18 mouse cellular contexts compared by ENCODE assay signal in genomic region chr16:14253586-14253985, GRCm38 (mm10). TPM values are rescaled to one million over a fixed set of nuclear protein-coding genes. Genes with fewer than 3 reads are reported as not detected.
DNase-seq lines count a peak whose midpoint lies in the region; ATAC-seq lines count a peak whose summit lies in the region.
"Had no signal": no experiment of that assay in that cellular context is flagged by ENCODE, and none has a peak within 500 bp of the region (broad histone marks: within the 10 kb centered on the region; RNA-seq: fewer than 3 reads in every experiment).

No protein-coding gene starts in this region.

- H3K9ac ChIP-seq in lung, embryonic 16.5 days (ENCODE audit: low read length): no peak overlapping the region
- H3K9ac ChIP-seq in heart, embryonic 16.5 days (ENCODE audit: low read length): no peak overlapping the region
- no peak overlapping the region for H3K9ac ChIP-seq in intestine, embryonic 15.5 days
- H3K9ac ChIP-seq: lung, embryonic 14.5 days had no signal

- no peak overlapping the region for H3K4me2 ChIP-seq in lung, embryonic 16.5 days (ENCODE audit: low read depth, low read length)
- no peak overlapping the region for H3K4me2 ChIP-seq in heart, embryonic 16.5 days (ENCODE audit: low read depth, low read length)
- H3K4me2 ChIP-seq in intestine, embryonic 15.5 days (replicated peaks): no peak overlapping the region
- H3K4me2 ChIP-seq: liver, embryonic 11.5 days; lung, embryonic 14.5 days had no signal

- no peaks in the 10 kb centered on the region for H3K27me3 ChIP-seq in lung, embryonic 16.5 days (ENCODE audit: control insufficient read depth, insufficient read depth, low read depth, low read length)
- peaks cover 77% of the 10 kb centered on the region for H3K27me3 ChIP-seq in heart, embryonic 16.5 days (ENCODE audit: control insufficient read depth, insufficient read depth, low read length)
- H3K27me3 ChIP-seq in intestine, embryonic 15.5 days (replicated peaks): no peaks in the 10 kb centered on the region

- peak; percentile 93 for DNase-seq in heart, adult 11 months
- DNase-seq in heart, postnatal 25 days (ENCODE audit: low spot score): no peak
- DNase-seq in lung, postnatal 14 days: no peak
- peak; percentile 56 for DNase-seq in skeletal muscle tissue, adult 2 months (ENCODE audit: low read depth, low spot score)
- no peak for DNase-seq in frontal cortex, adult 2 months (ENCODE audit: extremely low spot score in 1 of 2, low spot score in 1 of 2)
- DNase-seq: B cell, adult 2 months; cerebellum, adult 9-10 months; gastrocnemius, postnatal 14 days; kidney, adult 18-20 months; kidney, postnatal 10 days; lung, embryonic 14.5 days; thymus, postnatal 14 days had no signal

- no peak overlapping the region for H3K27ac ChIP-seq in lung, embryonic 16.5 days (ENCODE audit: low read length)
- no peak overlapping the region for H3K27ac ChIP-seq in heart, embryonic 16.5 days (ENCODE audit: low read length)
- H3K27ac ChIP-seq in intestine, embryonic 15.5 days: no peak overlapping the region
- H3K27ac ChIP-seq: embryonic facial prominence, embryonic 10.5 days had no signal

- 63% methylated on average over 3 of the region's 3 CpGs for WGBS in lung, embryonic 16.5 days
- WGBS in heart, embryonic 16.5 days: 55% methylated on average over 3 of the region's 3 CpGs
- WGBS in intestine, embryonic 15.5 days: 88% methylated on average over 3 of the region's 3 CpGs

- intact Hi-C loops in heart, postnatal 25 days (cut with DNase I): no loop called here

- H3K36me3 ChIP-seq in lung, embryonic 16.5 days (ENCODE audit: control insufficient read depth, insufficient read depth, low read length): no peaks in the 10 kb centered on the region
- H3K36me3 ChIP-seq in heart, embryonic 16.5 days (ENCODE audit: control insufficient read depth, insufficient read depth): no peaks in the 10 kb centered on the region
- H3K36me3 ChIP-seq in intestine, embryonic 15.5 days: no peaks in the 10 kb centered on the region
- H3K36me3 ChIP-seq: embryonic facial prominence, embryonic 10.5 days had no signal

- H3K9me3 ChIP-seq in lung, embryonic 16.5 days (ENCODE audit: control insufficient read depth, low read length): no peaks in the 10 kb centered on the region
- no peaks in the 10 kb centered on the region for H3K9me3 ChIP-seq in heart, embryonic 16.5 days (replicated peaks; ENCODE audit: control insufficient read depth, low read length)
- no peaks in the 10 kb centered on the region for H3K9me3 ChIP-seq in intestine, embryonic 15.5 days
- H3K9me3 ChIP-seq: embryonic facial prominence, embryonic 10.5 days had no signal

- H3K4me1 ChIP-seq in lung, embryonic 16.5 days (replicated peaks; ENCODE audit: control insufficient read depth, insufficient read depth, low read length): no peaks in the 10 kb centered on the region
- H3K4me1 ChIP-seq in heart, embryonic 16.5 days (ENCODE audit: control insufficient read depth, insufficient read depth, low read length): peaks cover 7% of the 10 kb centered on the region; the same call in 1 of the 2 replicates
- H3K4me1 ChIP-seq in intestine, embryonic 15.5 days (replicated peaks): no peaks in the 10 kb centered on the region
- H3K4me1 ChIP-seq: embryonic facial prominence, embryonic 10.5 days had no signal

- peak; percentile 20; the same call in 1 of the 2 replicates for ATAC-seq in lung, embryonic 16.5 days (ENCODE audit: low read depth)
- peak; percentile 37; the same call in 1 of the 2 replicates for ATAC-seq in heart, embryonic 16.5 days (replicated peaks; ENCODE audit: extremely low read depth, insufficient read depth, low FRiP score)
- no peak for ATAC-seq in intestine, embryonic 15.5 days

- no peak overlapping the region for H3K4me3 ChIP-seq in lung, embryonic 16.5 days (ENCODE audit: low read length)
- H3K4me3 ChIP-seq in heart, embryonic 16.5 days (ENCODE audit: low read length): no peak overlapping the region
- H3K4me3 ChIP-seq in intestine, embryonic 15.5 days (replicated peaks): no peak overlapping the region
- H3K4me3 ChIP-seq: embryonic facial prominence, embryonic 10.5 days had no signal

RNA-seq across cellular contexts. Expression of gene Myh11, which starts 37.6 kb away (rescaled TPM):
- 10 to 100 TPM; 19.5 to 30.0 TPM for total RNA-seq in heart, postnatal 25 days (2021)
- 45.1 and 49.7 TPM in 2 replicates for polyA plus RNA-seq in lung, embryonic 16.5 days (2015; fragmentation: Nextera tagmentation; extraction: Ambion mirVana)
- 7.5 and 9.2 TPM in 2 replicates for polyA plus RNA-seq in heart, embryonic 16.5 days (2015; fragmentation: Nextera tagmentation; extraction: Ambion mirVana)
- 3.9 and 7.4 TPM in 2 replicates for polyA plus RNA-seq in frontal cortex, adult 2 months (2012; rRNA removed)
- 154 and 160 TPM in 2 replicates for polyA plus RNA-seq in intestine, embryonic 15.5 days (2015; fragmentation: Nextera tagmentation; extraction: Ambion mirVana)
- total RNA-seq: neutrophil, adult 5-6 weeks had no signal

Comparison
In these comparisons a context has a peak if more than half of its experiments do, and no peak if none do; other contexts are left out.
1. DNase-seq: peak in heart, adult 11 months (single experiment) and skeletal muscle tissue, adult 2 months (single experiment); none in heart, postnatal 25 days (single experiment), lung, postnatal 14 days (single experiment) and frontal cortex, adult 2 months (0 of 2).